Mouse (Mus musculus) stomach, embryonic 14.5 days (tissue): Measurements from ENCODE around the gene Pdha2. TPM values are rescaled to one million over a fixed set of nuclear protein-coding genes. Genes with fewer than 3 reads are reported as not detected.

ENCODE experiments used
- ATAC-seq: fragments of 200-750 bp; cut with Nextera tagmentation; 2 replicates; pipeline ENCODE4 v1.8.0; 2017; ENCODE audit warnings: low read depth, moderate TSS enrichment; ENCODE audit not compliant: insufficient number of reproducible peaks, insufficient read depth, low FRiP score
- H3K27ac ChIP-seq: fragments of 300-500 bp; sonication (generic); 2 replicates; pipeline ENCODE4 v1.5.1; 2014; ENCODE audit warnings: mild to moderate bottlenecking, low read length, moderate library complexity, mixed read lengths
- H3K27me3 ChIP-seq: fragments of 300-500 bp; sonication (generic); 2 replicates; pipeline ENCODE4 v1.6.1; 2014; ENCODE audit warnings: low read length, control low read depth, mixed read lengths; ENCODE audit not compliant: control insufficient read depth, insufficient read depth
- H3K36me3 ChIP-seq: fragments of 300-500 bp; sonication (generic); 2 replicates; pipeline ENCODE4 v1.6.1; 2014; ENCODE audit warnings: mild to moderate bottlenecking, control low read depth, low read length, moderate library complexity, mixed read lengths; ENCODE audit not compliant: control insufficient read depth, insufficient read depth
- H3K4me1 ChIP-seq: fragments of 300-500 bp; sonication (generic); 2 replicates; pipeline ENCODE4 v1.6.1; 2014; ENCODE audit warnings: low read length, control low read depth, mixed read lengths; ENCODE audit not compliant: control insufficient read depth, insufficient read depth
- H3K4me2 ChIP-seq: fragments of 300-500 bp; sonication (generic); replicated peaks from 2 replicates; pipeline ENCODE4 v1.6.1; 2014; ENCODE audit warnings: low read depth, low read length, control low read depth
- H3K4me3 ChIP-seq: fragments of 300-500 bp; sonication (generic); 2 replicates; pipeline ENCODE4 v1.5.1; 2014; ENCODE audit warnings: low read depth, low read length, control low read depth
- H3K9ac ChIP-seq: fragments of 300-500 bp; sonication (generic); replicated peaks from 2 replicates; pipeline ENCODE4 v1.6.1; 2014; ENCODE audit warnings: low read depth, mild to moderate bottlenecking, control low read depth, low read length, moderate library complexity, mixed read lengths
- H3K9me3 ChIP-seq: fragments of 300-500 bp; sonication (generic); 2 replicates; pipeline ENCODE4 v1.6.1; 2016; ENCODE audit warnings: low read depth, low read length, control low read depth; ENCODE audit not compliant: control insufficient read depth
- WGBS: fragments of 180-500 bp; shearing (Covaris S2); extraction: QIAGEN DNeasy Blood & Tissue Kit; methylation state at CpG from one replicate; pipeline ENCODE4 v1.1.7; 2014; 5-methylcytosine and 5-hydroxymethylcytosine counted together
- polyA plus RNA-seq: library from polyadenylated mRNA; unstranded; fragments of >200 nt; fragmentation: Nextera tagmentation; extraction: Ambion mirVana; gene quantifications from 2 replicates; pipeline ENCODE4 v1.2.1, GENCODE M21; 2014

Gene Pdha2
- polyA plus RNA-seq, 1 experiment from 2014 or later = not detected

DNA sequence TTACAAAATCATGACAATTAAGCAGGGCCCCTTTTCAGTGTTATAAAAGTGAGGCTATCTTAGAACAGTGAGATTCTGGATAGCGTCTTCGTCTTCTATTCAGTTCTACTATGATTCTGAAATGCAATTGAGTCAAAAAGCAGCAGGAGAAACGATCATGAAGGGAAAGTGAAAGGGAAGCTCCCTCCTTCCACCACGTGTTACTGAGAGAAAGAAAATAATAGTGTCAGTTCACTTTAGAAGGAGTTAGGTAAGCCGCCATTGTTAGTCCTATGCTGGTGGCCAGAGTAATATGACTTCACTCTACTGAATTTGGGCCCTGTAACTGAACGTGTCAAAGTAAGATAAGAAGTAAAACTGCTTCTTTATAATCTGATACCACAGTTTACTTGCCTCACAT is 4.1 kb upstream of the Pdha2 start:
- H3K9ac ChIP-seq = no peak overlapping the region
- H3K27ac ChIP-seq = no peak overlapping the region
- no peak overlapping the region for H3K4me3 ChIP-seq
- no peaks in the 10 kb centered on the region for H3K4me1 ChIP-seq
- no peaks in the 10 kb centered on the region for H3K36me3 ChIP-seq
- ATAC-seq = no peak
- no peaks in the 10 kb centered on the region for H3K27me3 ChIP-seq
- WGBS = 75% methylated on average over 6 of the region's 6 CpGs
- H3K9me3 ChIP-seq = no peaks in the 10 kb centered on the region
- H3K4me2 ChIP-seq = no peak overlapping the region

DNA sequence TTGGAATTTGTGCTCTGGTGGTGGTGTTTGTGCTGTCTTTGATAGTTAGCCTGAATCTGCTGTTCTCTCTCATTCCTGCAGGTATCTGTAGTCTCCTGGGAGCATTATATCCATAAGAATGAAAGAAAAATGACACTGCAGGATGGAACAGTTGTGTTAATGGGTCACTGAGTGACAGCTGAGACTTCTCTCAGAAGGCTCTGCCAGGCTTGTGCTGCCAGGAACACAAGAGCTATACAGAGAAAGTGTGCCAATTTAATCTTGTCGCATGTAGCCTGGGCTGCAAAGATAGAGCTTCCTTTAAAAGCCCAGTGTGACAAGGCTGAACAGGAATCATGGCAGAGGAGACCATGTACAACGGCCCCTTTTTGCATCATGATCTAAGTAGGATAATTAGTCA is 2.6 kb upstream of the Pdha2 start:
- no peaks in the 10 kb centered on the region for H3K4me1 ChIP-seq
- 72% methylated on average over 2 of the region's 2 CpGs for WGBS

DNA sequence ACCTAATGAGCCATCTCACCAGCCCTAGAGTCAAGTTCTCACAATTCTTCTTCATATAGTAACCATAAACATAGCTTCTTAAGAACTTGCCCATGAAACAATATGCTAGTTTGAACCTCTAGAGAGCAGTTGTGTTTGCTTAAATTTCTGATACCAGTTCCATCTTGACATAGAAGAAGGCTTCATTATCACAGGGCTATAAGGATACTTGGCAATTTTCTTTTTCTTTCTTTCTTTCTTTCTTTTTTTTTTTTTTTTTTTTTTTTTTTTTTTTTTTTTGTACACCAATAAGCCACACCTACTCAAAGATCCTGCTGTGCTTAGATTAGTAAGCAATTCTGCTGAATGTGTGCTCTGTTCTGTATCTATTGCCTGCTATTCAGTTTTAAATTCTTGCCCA is 2.0 kb upstream of the Pdha2 start:
- no peak for ATAC-seq
- no peaks in the 10 kb centered on the region for H3K9me3 ChIP-seq
- H3K36me3 ChIP-seq = no peaks in the 10 kb centered on the region
- H3K4me2 ChIP-seq = no peak overlapping the region
- H3K4me3 ChIP-seq = no peak overlapping the region
- H3K27ac ChIP-seq = no peak overlapping the region
- H3K9ac ChIP-seq = no peak overlapping the region
- no peaks in the 10 kb centered on the region for H3K27me3 ChIP-seq
- no peaks in the 10 kb centered on the region for H3K4me1 ChIP-seq

More for the DNA sequence above, 2.6 kb upstream of the Pdha2 start:
- Histone ChIP-seq H3K27ac (no peak overlapping the region), H3K27me3 (no peaks in the 10 kb centered on the region), H3K4me2 (no peak overlapping the region), H3K9me3 (no peaks in the 10 kb centered on the region), H3K4me3 (no peak overlapping the region), H3K36me3 (no peaks in the 10 kb centered on the region), H3K9ac (no peak overlapping the region)
- no peak for ATAC-seq

DNA sequence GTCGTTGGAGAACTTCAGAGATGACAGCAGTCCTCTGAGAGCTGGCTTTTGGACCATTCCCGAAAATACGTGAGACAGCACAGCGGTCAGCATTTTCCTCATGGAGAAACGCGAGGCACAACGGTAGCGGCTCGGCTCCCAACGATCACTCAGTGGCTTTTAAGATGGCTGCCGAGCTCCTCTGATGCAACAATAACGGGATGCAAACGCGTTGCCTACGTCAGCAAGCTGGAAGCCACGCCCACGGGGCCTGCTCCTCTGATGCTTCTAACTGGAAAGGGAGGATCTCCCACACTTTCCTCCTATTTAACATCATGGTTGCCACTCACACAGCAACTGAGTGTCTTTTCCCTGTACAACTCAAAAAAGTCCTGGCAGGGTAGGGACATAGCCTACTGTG is 511 bp downstream of the Pdha2 start:
- H3K9me3 ChIP-seq = no peaks in the 10 kb centered on the region
- no peak overlapping the region for H3K27ac ChIP-seq
- H3K36me3 ChIP-seq = no peaks in the 10 kb centered on the region
- ATAC-seq = no peak
- no peak overlapping the region for H3K4me3 ChIP-seq
- H3K4me1 ChIP-seq = no peaks in the 10 kb centered on the region
- H3K9ac ChIP-seq = no peak overlapping the region
- no peaks in the 10 kb centered on the region for H3K27me3 ChIP-seq
- WGBS = 96% methylated on average over 17 of the region's 17 CpGs
- H3K4me2 ChIP-seq = no peak overlapping the region

DNA sequence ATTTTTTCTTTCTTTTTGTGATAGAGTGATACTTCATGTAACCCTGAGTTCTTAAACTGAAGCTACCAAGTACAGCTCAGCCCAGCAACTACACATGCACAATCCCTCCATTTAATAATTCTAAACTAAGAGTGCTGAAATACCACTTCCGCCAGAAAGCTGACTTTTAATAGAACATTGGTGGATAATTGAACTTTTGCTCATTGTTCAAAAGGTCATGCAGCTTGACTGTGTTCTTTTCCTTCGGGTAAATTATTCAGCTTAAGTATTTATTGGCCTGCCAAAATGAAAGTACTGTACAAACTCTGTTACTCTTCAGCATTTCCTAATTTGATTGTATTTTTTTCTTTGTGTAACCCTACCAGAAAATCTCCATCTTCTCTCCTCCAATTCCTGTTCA is 10.4 kb downstream of the Pdha2 start:
- Histone ChIP-seq H3K4me3 (no peak overlapping the region), H3K4me1 (no peaks in the 10 kb centered on the region), H3K9ac (no peak overlapping the region), H3K27ac (no peak overlapping the region), H3K27me3 (no peaks in the 10 kb centered on the region), H3K4me2 (no peak overlapping the region), H3K36me3 (no peaks in the 10 kb centered on the region), H3K9me3 (no peaks in the 10 kb centered on the region)
- ATAC-seq = no peak
- 71% methylated on average over 2 of the region's 2 CpGs for WGBS

DNA sequence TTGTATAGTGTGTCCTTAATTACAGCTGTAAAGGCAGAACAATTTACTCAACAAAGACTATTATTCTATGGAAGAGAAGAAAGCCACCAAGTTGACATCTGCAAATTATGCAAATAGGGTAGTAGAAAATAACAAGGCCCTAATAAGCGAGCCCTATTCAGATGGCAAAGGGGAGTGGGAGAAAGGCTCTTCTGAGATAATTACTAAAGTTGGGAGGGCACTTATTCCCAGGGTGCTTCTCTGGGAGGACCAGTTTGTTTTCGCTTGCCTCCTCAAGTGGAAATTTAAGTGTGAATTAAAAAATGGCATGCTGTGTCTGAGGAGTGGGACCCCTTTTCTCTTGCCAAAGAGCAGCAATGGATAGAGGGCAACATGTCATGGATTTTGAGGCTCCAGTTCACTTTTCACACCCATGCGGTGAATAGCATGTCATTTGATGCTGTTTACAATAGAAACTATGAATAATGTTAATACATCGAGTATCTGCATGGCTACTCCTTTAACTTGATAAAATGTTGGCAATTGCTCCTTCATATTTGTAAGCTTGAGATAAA is 14.8 kb downstream of the Pdha2 start:
- Histone ChIP-seq H3K4me2 (no peak overlapping the region), H3K27me3 (no peaks in the 10 kb centered on the region), H3K4me1 (no peaks in the 10 kb centered on the region), H3K27ac (no peak overlapping the region), H3K36me3 (no peaks in the 10 kb centered on the region), H3K4me3 (no peak overlapping the region), H3K9me3 (no peaks in the 10 kb centered on the region), H3K9ac (no peak overlapping the region)
- WGBS = 76% methylated on average over 4 of the region's 4 CpGs
- ATAC-seq = no peak

DNA sequence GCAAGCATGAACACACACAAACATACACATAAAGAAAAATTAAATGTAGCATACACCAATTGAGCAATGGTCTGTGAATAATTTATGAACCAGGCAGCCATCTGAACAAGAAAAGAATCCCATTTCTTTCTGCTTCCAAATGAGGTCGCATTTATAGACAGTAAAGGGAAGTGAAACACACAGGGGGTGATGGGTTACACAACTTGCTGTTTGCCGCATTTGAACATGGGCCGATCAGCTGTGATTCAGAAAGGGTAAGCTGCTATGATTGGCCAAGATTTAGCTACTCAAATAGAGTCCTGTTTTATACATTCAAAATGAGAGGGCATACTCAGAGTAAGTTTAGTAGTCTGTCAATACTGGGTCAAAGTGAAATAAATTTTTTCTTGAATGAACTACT is 20.5 kb downstream of the Pdha2 start:
- H3K4me1 ChIP-seq = no peaks in the 10 kb centered on the region
- WGBS = 91% methylated on average over 3 of the region's 3 CpGs

DNA sequence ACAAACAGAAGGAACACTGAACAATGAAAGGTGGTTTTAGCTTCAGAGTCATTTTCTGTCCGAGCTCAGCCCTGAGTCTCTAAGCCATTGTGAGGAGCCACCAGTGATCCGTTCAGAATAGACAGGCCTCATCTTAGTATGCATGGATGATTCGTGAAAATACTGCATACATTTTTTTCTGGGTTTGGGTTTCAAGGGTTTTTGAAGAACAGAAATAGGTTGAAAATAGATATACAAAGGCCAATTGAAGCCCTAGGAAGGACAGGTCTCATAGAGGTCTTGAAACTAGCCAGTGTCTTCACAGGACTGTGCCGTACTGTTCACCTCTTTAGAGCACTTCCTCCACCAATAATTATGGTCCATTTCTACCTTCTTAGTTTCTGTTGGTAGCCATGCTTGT is 21.7 kb downstream of the Pdha2 start:
- Histone ChIP-seq H3K9ac (no peak overlapping the region), H3K27me3 (no peaks in the 10 kb centered on the region), H3K4me2 (no peak overlapping the region), H3K9me3 (no peaks in the 10 kb centered on the region), H3K36me3 (no peaks in the 10 kb centered on the region), H3K4me3 (no peak overlapping the region), H3K4me1 (no peaks in the 10 kb centered on the region), H3K27ac (no peak overlapping the region)
- no peak for ATAC-seq
- WGBS = 81% methylated on average over 4 of the region's 4 CpGs

More for the DNA sequence above, 20.5 kb downstream of the Pdha2 start:
- H3K27me3 ChIP-seq = no peaks in the 10 kb centered on the region
- H3K27ac ChIP-seq = no peak overlapping the region
- H3K9ac ChIP-seq = no peak overlapping the region
- H3K4me2 ChIP-seq = no peak overlapping the region
- no peaks in the 10 kb centered on the region for H3K9me3 ChIP-seq
- no peak overlapping the region for H3K4me3 ChIP-seq
- ATAC-seq = no peak
- H3K36me3 ChIP-seq = no peaks in the 10 kb centered on the region

DNA sequence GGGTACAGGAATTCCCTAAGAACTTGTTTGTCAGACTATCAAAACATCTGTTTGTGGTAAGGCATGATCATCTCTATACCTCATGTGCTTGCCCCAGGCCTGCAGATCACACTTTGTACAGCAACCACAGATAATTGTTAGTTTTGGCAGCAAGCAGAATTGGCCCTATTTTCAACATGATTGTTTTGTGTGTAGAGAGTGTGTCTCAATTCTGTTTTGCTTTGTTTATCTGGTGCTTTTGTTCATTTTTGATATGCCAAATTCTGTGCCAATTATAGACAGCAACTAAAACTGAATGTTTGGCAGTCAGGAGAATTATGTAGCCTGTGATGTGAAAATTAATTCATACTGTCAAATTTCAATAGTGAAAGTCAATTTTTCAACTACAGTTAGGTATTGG is 51.2 kb downstream of the Pdha2 start:
- H3K9me3 ChIP-seq = no peaks in the 10 kb centered on the region
- no peak for ATAC-seq
- H3K4me2 ChIP-seq = no peak overlapping the region
- H3K4me1 ChIP-seq = no peaks in the 10 kb centered on the region
- no peak overlapping the region for H3K4me3 ChIP-seq
- H3K27me3 ChIP-seq = no peaks in the 10 kb centered on the region
- H3K36me3 ChIP-seq = no peaks in the 10 kb centered on the region
- no peak overlapping the region for H3K9ac ChIP-seq
- no peak overlapping the region for H3K27ac ChIP-seq
